Mouse (Mus musculus) fat pad, adult 2 months (tissue): ENCODE results near the gene Abcb11.
"Not testable (repeated sequence)": the region's sequence is repeated elsewhere in the genome, so short reads cannot be mapped to it uniquely, and the experiment has no call there.

Experiments
- DNase-seq: peaks from one replicate; pipeline ENCODE4 v3.0.0-alpha.2; 2011; ENCODE audit warnings: low read depth, low spot score; ENCODE audit errors: extremely low read depth

Abcb11 gene

GRCm38 (mm10) chr2:69342496-69343221 is at the start of gene Abcb11:
Abcb11 (minus strand) TSS chr2:69342616.
- DNase-seq = no peak

- DNase-seq = no peak
These were observed 43.9 kb upstream of the Abcb11 start for GRCm38 (mm10) chr2:69386118-69386871.

- DNase-seq = no peak
These were observed 40.4 kb upstream of the Abcb11 start for GRCm38 (mm10) chr2:69382838-69383237.

- DNase-seq = no peak
These were observed 39.3 kb upstream of the Abcb11 start for GRCm38 (mm10) chr2:69381740-69382139.

- no peak for DNase-seq
These were observed 37.9 kb upstream of the Abcb11 start, which contains the start of gene Dhrs9 for GRCm38 (mm10) chr2:69380281-69380680. Dhrs9 (plus strand) TSS chr2:69380445.

GRCm38 (mm10) chr2:69379801-69380200 is 37.4 kb upstream of the Abcb11 start:
- DNase-seq = no peak

GRCm38 (mm10) chr2:69376780-69377179 is 34.4 kb upstream of the Abcb11 start:
- DNase-seq = no peak

- DNase-seq = no peak
These were observed 22.9 kb upstream of the Abcb11 start for GRCm38 (mm10) chr2:69365275-69365674.

- DNase-seq = no peak
These were observed 22.4 kb upstream of the Abcb11 start for GRCm38 (mm10) chr2:69364831-69365230.

GRCm38 (mm10) chr2:69355402-69355801 is 13.0 kb upstream of the Abcb11 start:
- not testable (repeated sequence) for DNase-seq

- no peak for DNase-seq
These were observed 910 bp downstream of the Abcb11 start for GRCm38 (mm10) chr2:69341506-69341905.

- not testable (repeated sequence) for DNase-seq
These were observed 10.9 kb downstream of the Abcb11 start for GRCm38 (mm10) chr2:69331523-69331922.

GRCm38 (mm10) chr2:69328509-69329163 is 13.8 kb downstream of the Abcb11 start:
- DNase-seq = no peak

GRCm38 (mm10) chr2:69324881-69325660 is 17.3 kb downstream of the Abcb11 start:
- no peak for DNase-seq

- no peak for DNase-seq
These were observed 19.4 kb downstream of the Abcb11 start for GRCm38 (mm10) chr2:69323018-69323417.

GRCm38 (mm10) chr2:69321457-69321856 is 21.0 kb downstream of the Abcb11 start:
- DNase-seq = no peak

GRCm38 (mm10) chr2:69311337-69311736 is 31.1 kb downstream of the Abcb11 start:
- DNase-seq = no peak

- DNase-seq = no peak
These were observed 34.3 kb downstream of the Abcb11 start for GRCm38 (mm10) chr2:69308136-69308535.

GRCm38 (mm10) chr2:69300568-69300967 is 41.8 kb downstream of the Abcb11 start:
- DNase-seq = not testable (repeated sequence)

- DNase-seq = no peak
These were observed 47.9 kb downstream of the Abcb11 start for GRCm38 (mm10) chr2:69294508-69294907.

- DNase-seq = no peak
These were observed 53.4 kb downstream of the Abcb11 start for GRCm38 (mm10) chr2:69288989-69289388.
